ENCODE assay signal across 16 mouse cellular contexts in the genomic region with DNA sequence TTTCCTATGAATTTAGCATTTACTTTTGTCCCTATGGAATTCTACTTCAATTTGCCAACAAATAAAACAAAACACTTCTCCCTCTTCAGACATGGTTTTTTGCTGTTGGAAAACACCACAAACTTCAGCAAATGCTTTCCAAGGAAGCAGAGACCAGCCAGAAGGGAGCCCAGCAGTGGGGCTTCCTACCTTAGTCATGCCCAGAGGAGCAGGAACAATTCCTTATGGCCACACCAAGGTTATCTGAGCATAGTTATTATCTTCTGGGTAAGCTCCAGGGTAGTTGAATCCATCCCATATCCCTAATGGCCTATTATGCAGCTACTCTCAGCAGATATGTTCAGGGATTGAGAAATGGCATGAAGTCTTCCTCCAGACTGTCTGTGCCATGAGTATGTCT.
DNase-seq lines count a peak whose midpoint lies in the region; ATAC-seq lines count a peak whose summit lies in the region.
"Had no signal": no experiment of that assay in that cellular context is flagged by ENCODE, and none has a peak within 500 bp of the region (broad histone marks: within the 10 kb centered on the region; RNA-seq: fewer than 3 reads in every experiment).

No protein-coding gene starts in this region.

- no peak for DNase-seq in cerebellum, adult 8-10 months
- peak; percentile 40 for DNase-seq in cerebellum, adult 9-11 months
- DNase-seq in cerebellum, postnatal 36 days: no peak
- peak; percentile 60 for DNase-seq in brain, adult 2 months (ENCODE audit: low read depth, low spot score)
- DNase-seq: adrenal gland, adult 8-10 months; adrenal gland, postnatal 14 days; adrenal gland, postnatal 36 days; B cell, adult 2 months; cerebellum, postnatal 10 days; embryo, embryonic 11 days had no signal

- peak; percentile 59; the same call in 1 of the 2 replicates for ATAC-seq in cerebellum, adult (ENCODE audit: insufficient number of reproducible peaks, low FRiP score, low TSS enrichment)
- ATAC-seq: activated CD4-positive, CD25-positive, alpha-beta regulatory T cell, adult 4 months; CD4-positive, CD25-positive, alpha-beta regulatory T cell, adult 4 months; forebrain, embryonic 14.5 days; forebrain, embryonic 16.5 days; Patski had no signal

Comparison
In these comparisons a context has a peak if more than half of its experiments do, and no peak if none do; other contexts are left out.
1. DNase-seq: peak in cerebellum, adult 9-11 months (single experiment) and brain, adult 2 months (single experiment); none in cerebellum, adult 8-10 months (single experiment) and cerebellum, postnatal 36 days (0 of 2).